Mouse (Mus musculus) frontal cortex, postnatal 36 days (tissue): Measurements from ENCODE around the gene Mrpl40.
"Not testable (repeated sequence)": the region's sequence is repeated elsewhere in the genome, so short reads cannot be mapped to it uniquely, and the experiment has no call there.

Source experiments
- DNase-seq, 2 experiments: peaks; one replicate each; pipeline ENCODE4 v3.0.0; 2022; ENCODE audit warnings: low spot score in 2 of 2

The Mrpl40 gene

GRCm38 (mm10) chr16:18876442-18877308, at the start of gene Mrpl40, which contains the start of gene Hira:
TSS of gene Mrpl40 (minus strand) at chr16:18876862.
TSS of gene Hira (plus strand) at chr16:18877037.
- DNase-seq = peak; percentile 93 to 96

- no peak for DNase-seq
These were observed 45.1 kb upstream of the Mrpl40 start for GRCm38 (mm10) chr16:18921771-18922170.

GRCm38 (mm10) chr16:18916064-18916463, 39.4 kb upstream of the Mrpl40 start:
- no peak for DNase-seq

- no peak for DNase-seq
These were observed 29.0 kb upstream of the Mrpl40 start for GRCm38 (mm10) chr16:18905648-18906047.

GRCm38 (mm10) chr16:18896429-18896828, 19.8 kb upstream of the Mrpl40 start:
- no peak for DNase-seq

- no peak for DNase-seq
These were observed 18.6 kb upstream of the Mrpl40 start for GRCm38 (mm10) chr16:18895249-18895648.

GRCm38 (mm10) chr16:18893840-18894372, 17.2 kb upstream of the Mrpl40 start:
- DNase-seq = no peak

GRCm38 (mm10) chr16:18884044-18884443, 7.4 kb upstream of the Mrpl40 start:
- no peak for DNase-seq

GRCm38 (mm10) chr16:18878091-18878720, 1.5 kb upstream of the Mrpl40 start:
- no peak for DNase-seq

GRCm38 (mm10) chr16:18877386-18878090, 876 bp upstream of the Mrpl40 start:
- DNase-seq = peak; percentile 49 to 51

GRCm38 (mm10) chr16:18876091-18876441, 596 bp downstream of the Mrpl40 start:
- no peak for DNase-seq

GRCm38 (mm10) chr16:18870495-18870894, 6.2 kb downstream of the Mrpl40 start:
- DNase-seq = not testable (repeated sequence)

- DNase-seq = no peak
These were observed 16.5 kb downstream of the Mrpl40 start for GRCm38 (mm10) chr16:18860186-18860585.

GRCm38 (mm10) chr16:18858551-18858950, 18.1 kb downstream of the Mrpl40 start:
- DNase-seq = peak in 1 of 2 experiments; percentile 58

GRCm38 (mm10) chr16:18849521-18850190, 27.0 kb downstream of the Mrpl40 start:
- not testable (repeated sequence) for DNase-seq

GRCm38 (mm10) chr16:18846301-18846820, 30.3 kb downstream of the Mrpl40 start:
- DNase-seq = no peak

GRCm38 (mm10) chr16:18838346-18838745, 38.3 kb downstream of the Mrpl40 start:
- no peak for DNase-seq

GRCm38 (mm10) chr16:18836468-18837208, 40.0 kb downstream of the Mrpl40 start, which contains the start of the genes 2510002D24Rik and Gm28539:
TSS of gene 2510002D24Rik (plus strand) at chr16:18836578.
TSS of gene Gm28539 (plus strand) at chr16:18836584.
- DNase-seq = peak; percentile 92 to 95

- DNase-seq = no peak
These were observed 40.6 kb downstream of the Mrpl40 start for GRCm38 (mm10) chr16:18836073-18836467.

GRCm38 (mm10) chr16:18833486-18833885, 43.2 kb downstream of the Mrpl40 start:
- DNase-seq = no peak
